Mouse (Mus musculus) T-helper 2 cell (primary cell): ENCODE results near the gene Gc.

Source experiments
- in situ Hi-C: fragments of 300-600 bp; cut with MboI, MseI; formaldehyde crosslinking; loops from one replicate; pipeline ENCODE4 v1.15.1; 2025; ENCODE audit warnings: high pct_unique_total_duplicates

The Gc gene

GRCm38 (mm10) chr5:89457554-89458062 is at the start of gene Gc:
TSS of gene Gc (minus strand) at chr5:89457898.
- in situ Hi-C loops, result no loop called here

GRCm38 (mm10) chr5:89500182-89500581 is 42.5 kb upstream of the Gc start:
- in situ Hi-C loops, result no loop called here

GRCm38 (mm10) chr5:89492560-89492959 is 34.9 kb upstream of the Gc start:
- in situ Hi-C loops, result no loop called here

GRCm38 (mm10) chr5:89470483-89470882 is 12.8 kb upstream of the Gc start:
- in situ Hi-C loops, result no loop called here

GRCm38 (mm10) chr5:89467886-89468285 is 10.2 kb upstream of the Gc start:
- in situ Hi-C loops, result no loop called here

GRCm38 (mm10) chr5:89467045-89467444 is 9.3 kb upstream of the Gc start:
- in situ Hi-C loops, result no loop called here

GRCm38 (mm10) chr5:89466275-89466674 is 8.6 kb upstream of the Gc start:
- in situ Hi-C loops, result no loop called here

- in situ Hi-C loops, result no loop called here
Observed at GRCm38 (mm10) chr5:89461817-89462216, 4.1 kb upstream of the Gc start.

GRCm38 (mm10) chr5:89459591-89459990 is 1.9 kb upstream of the Gc start:
- in situ Hi-C loops, result no loop called here

- in situ Hi-C loops, result no loop called here
Observed at GRCm38 (mm10) chr5:89458987-89459386, 1.3 kb upstream of the Gc start.

GRCm38 (mm10) chr5:89455526-89455925 is 2.2 kb downstream of the Gc start:
- in situ Hi-C loops, result no loop called here

GRCm38 (mm10) chr5:89450798-89451197 is 6.9 kb downstream of the Gc start:
- in situ Hi-C loops, result no loop called here

- in situ Hi-C loops, result no loop called here
Observed at GRCm38 (mm10) chr5:89449325-89449724, 8.4 kb downstream of the Gc start.

- in situ Hi-C loops, result no loop called here
Observed at GRCm38 (mm10) chr5:89447978-89448377, 9.7 kb downstream of the Gc start.

GRCm38 (mm10) chr5:89444360-89444759 is 13.3 kb downstream of the Gc start:
- in situ Hi-C loops, result no loop called here

GRCm38 (mm10) chr5:89411536-89411935 is 46.2 kb downstream of the Gc start:
- in situ Hi-C loops, result no loop called here

- in situ Hi-C loops, result no loop called here
Observed at GRCm38 (mm10) chr5:89407376-89408082, 50.2 kb downstream of the Gc start.

GRCm38 (mm10) chr5:89405132-89405531 is 52.6 kb downstream of the Gc start:
- in situ Hi-C loops, result no loop called here

- in situ Hi-C loops, result no loop called here
Observed at GRCm38 (mm10) chr5:89390405-89390804, 67.3 kb downstream of the Gc start.

- in situ Hi-C loops, result no loop called here
Observed at GRCm38 (mm10) chr5:89384204-89384603, 73.5 kb downstream of the Gc start.

GRCm38 (mm10) chr5:89381340-89381739 is 76.4 kb downstream of the Gc start:
- in situ Hi-C loops, result no loop called here

GRCm38 (mm10) chr5:89370140-89370539 is 87.6 kb downstream of the Gc start:
- in situ Hi-C loops, result no loop called here

- in situ Hi-C loops, result no loop called here
Observed at GRCm38 (mm10) chr5:89368045-89368743, 89.5 kb downstream of the Gc start.
